Mouse (Mus musculus) neural tube, embryonic 14.5 days (tissue): ENCODE results near the gene Tcaim. TPM values are rescaled to one million over a fixed set of nuclear protein-coding genes. Genes with fewer than 3 reads are reported as not detected.

Experiments
- ATAC-seq: fragments of 200-750 bp; cut with Nextera tagmentation; 2 replicates; pipeline ENCODE4 v1.8.0; 2017; ENCODE audit warnings: low read depth, mild to moderate bottlenecking, moderate TSS enrichment, moderate library complexity
- H3K27ac ChIP-seq: fragments of 300-500 bp; sonication (generic); 2 replicates; pipeline ENCODE4 v1.5.1; 2014; ENCODE audit warnings: low read depth, mild to moderate bottlenecking, control low read depth, low read length, moderate library complexity, mixed read lengths
- H3K27me3 ChIP-seq: fragments of 300-500 bp; sonication (generic); 2 replicates; pipeline ENCODE4 v1.6.1; 2014; ENCODE audit warnings: low read length; ENCODE audit not compliant: control insufficient read depth, insufficient read depth
- H3K36me3 ChIP-seq: fragments of 300-500 bp; sonication (generic); 2 replicates; pipeline ENCODE4 v1.6.1; 2014; ENCODE audit warnings: low read length, mixed read lengths; ENCODE audit not compliant: control insufficient read depth, insufficient read depth
- H3K4me1 ChIP-seq: fragments of 300-500 bp; sonication (generic); 2 replicates; pipeline ENCODE4 v1.6.1; 2014; ENCODE audit warnings: low read length; ENCODE audit not compliant: control insufficient read depth, insufficient read depth
- H3K4me2 ChIP-seq: fragments of 300-500 bp; sonication (generic); 2 replicates; pipeline ENCODE4 v1.6.1; 2014; ENCODE audit warnings: mild to moderate bottlenecking, low read depth, low read length, control low read depth
- H3K4me3 ChIP-seq: fragments of 300-500 bp; sonication (generic); 2 replicates; pipeline ENCODE4 v1.5.1; 2014; ENCODE audit warnings: low read depth, low read length, control low read depth, mixed read lengths
- H3K9ac ChIP-seq: fragments of 300-500 bp; sonication (generic); replicated peaks from 2 replicates; pipeline ENCODE4 v1.6.1; 2014; ENCODE audit warnings: low read depth, mild to moderate bottlenecking, control low read depth, low read length, mixed read lengths
- H3K9me3 ChIP-seq: fragments of 300-500 bp; sonication (generic); 2 replicates; pipeline ENCODE4 v1.6.1; 2016; ENCODE audit warnings: low read length; ENCODE audit not compliant: control insufficient read depth
- WGBS: fragments of 180-500 bp; shearing (Covaris S2); extraction: QIAGEN DNeasy Blood & Tissue Kit; methylation state at CpG from one replicate; pipeline ENCODE4 v1.1.7; 2014; 5-methylcytosine and 5-hydroxymethylcytosine counted together
- polyA plus RNA-seq: library from polyadenylated mRNA; unstranded; fragments of >200 nt; fragmentation: Nextera tagmentation; extraction: Ambion mirVana; gene quantifications from 2 replicates; pipeline ENCODE4 v1.2.1, GENCODE M21; 2014

Tcaim gene
- 9.8 and 12.1 TPM in 2 replicates for polyA plus RNA-seq

DNA sequence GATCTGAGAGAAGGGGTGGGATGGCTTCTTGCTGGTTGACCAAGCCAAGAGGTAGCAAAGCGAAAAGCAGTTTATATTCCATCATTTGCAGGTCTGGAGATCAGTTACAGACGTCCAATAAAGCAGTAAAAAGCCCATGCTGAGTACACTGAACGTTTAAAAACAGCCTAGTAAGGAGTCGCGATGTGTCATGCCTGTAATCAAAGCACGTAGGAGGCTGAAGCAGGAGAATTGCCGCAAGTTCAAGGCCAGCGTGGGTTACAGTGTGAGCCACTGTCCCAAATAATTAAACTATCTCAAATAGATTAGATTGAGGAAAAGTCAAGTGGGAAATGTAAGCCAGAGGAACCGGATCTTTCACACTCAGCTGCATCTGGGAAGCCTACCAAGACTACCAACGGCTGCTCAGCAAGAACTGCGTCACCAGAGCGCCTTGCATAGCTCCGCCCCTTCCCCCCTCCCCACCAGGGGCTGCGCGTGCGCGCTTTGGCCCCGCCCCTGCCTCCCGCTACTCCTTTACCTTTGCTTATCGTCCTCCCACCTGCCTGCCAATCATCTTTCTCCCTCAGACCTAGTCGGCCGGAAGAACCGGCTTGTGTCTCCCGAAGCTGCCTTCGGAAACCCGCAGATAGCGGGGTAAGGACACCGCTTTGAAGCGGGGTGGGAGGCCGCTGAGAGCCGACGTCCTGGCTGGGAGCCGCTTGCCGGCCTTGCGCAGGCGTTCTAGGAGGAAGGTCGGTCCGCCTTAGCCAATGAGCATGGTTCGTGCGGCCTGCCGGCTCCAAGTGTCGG, at the start of gene Tcaim:
Tcaim (plus strand) TSS at position 487 of the 792 bp plus-strand sequence.
- 7% methylated on average over 42 of the region's 42 CpGs for WGBS
- Histone ChIP-seq H3K9ac (peak within 1 kb of the TSS; percentile 82), H3K4me1 (peaks cover 5% of the 10 kb centered on the region; the same call in 1 of the 2 replicates), H3K9me3 (no peaks in the 10 kb centered on the region), H3K4me2 (peak within 1 kb of the TSS; percentile 88), H3K27ac (peak within 1 kb of the TSS; percentile 94), H3K36me3 (no peaks in the 10 kb centered on the region), H3K27me3 (no peaks in the 10 kb centered on the region), H3K4me3 (peak within 1 kb of the TSS; percentile 69)
- ATAC-seq = peak; percentile 98

DNA sequence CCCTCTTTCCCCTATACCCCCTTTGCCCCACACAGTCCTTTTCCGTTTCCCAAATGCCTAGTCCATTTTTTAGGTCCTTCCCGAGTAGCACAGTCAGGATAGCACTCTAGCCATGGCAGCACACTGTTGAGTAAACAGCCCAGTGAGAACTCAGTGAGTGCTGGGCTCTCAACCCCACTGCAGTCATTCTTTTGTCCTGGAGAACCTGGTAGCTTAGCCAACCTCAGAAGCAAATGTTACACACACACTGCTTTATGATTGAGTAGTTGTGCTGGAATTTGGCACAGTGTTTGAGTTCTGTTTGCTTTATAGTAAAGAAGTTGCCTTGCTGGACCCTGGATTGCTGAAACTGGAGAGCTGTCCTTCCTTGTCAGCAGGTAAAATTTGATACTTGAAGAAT, 47.7 kb upstream of the Tcaim start:
- H3K27ac ChIP-seq = no peak overlapping the region
- H3K36me3 ChIP-seq = no peaks in the 10 kb centered on the region
- no peaks in the 10 kb centered on the region for H3K4me1 ChIP-seq
- WGBS = 50% methylated on average over 2 of the region's 2 CpGs
- no peak overlapping the region for H3K4me3 ChIP-seq
- H3K27me3 ChIP-seq = no peaks in the 10 kb centered on the region
- ATAC-seq = no peak
- H3K9ac ChIP-seq = no peak overlapping the region
- H3K4me2 ChIP-seq = no peak overlapping the region
- H3K9me3 ChIP-seq = no peaks in the 10 kb centered on the region

DNA sequence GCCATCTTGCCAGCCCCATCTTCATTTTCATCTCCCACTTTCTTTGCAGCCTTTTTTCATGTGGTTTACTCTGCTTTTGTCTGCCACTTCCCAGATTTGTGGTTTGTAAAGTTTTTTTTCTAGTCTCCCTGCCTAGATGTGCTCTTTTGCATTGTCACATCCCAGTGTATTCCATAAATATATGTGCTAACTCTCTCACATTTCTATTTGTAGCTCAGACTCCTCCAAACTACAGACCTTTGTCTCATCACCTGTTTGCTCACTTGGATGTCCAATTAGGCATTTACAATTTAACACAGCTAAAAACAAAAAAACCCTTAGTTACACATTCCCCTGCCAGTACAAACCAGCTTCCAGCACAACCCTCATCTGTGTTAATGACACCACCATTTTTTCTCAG, 45.2 kb upstream of the Tcaim start:
- H3K36me3 ChIP-seq = no peaks in the 10 kb centered on the region
- H3K9ac ChIP-seq = no peak overlapping the region

DNA sequence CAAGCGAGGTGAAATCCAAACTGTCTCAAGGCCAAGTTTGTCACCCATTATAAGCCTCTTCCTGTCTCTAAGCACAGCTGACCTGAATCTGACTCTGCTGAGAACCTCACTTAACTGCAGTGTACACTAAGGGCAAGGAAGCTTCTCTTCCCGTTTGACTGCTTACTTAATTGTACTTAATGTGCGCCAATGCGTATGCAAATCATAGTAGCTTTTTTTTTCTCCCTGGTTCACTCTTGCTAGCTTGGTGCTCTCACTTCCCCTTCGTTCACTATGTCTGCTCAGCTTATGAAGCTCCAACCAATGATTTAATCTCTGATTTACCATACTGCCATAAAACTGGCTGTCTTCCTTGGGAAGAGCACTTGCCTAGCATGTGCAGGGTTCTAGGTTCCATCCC, 20.1 kb upstream of the Tcaim start:
- no peaks in the 10 kb centered on the region for H3K36me3 ChIP-seq

More for the DNA sequence above, 45.2 kb upstream of the Tcaim start:
- Histone ChIP-seq H3K4me1 (no peaks in the 10 kb centered on the region), H3K4me2 (no peak overlapping the region), H3K27ac (no peak overlapping the region), H3K4me3 (no peak overlapping the region), H3K9me3 (no peaks in the 10 kb centered on the region), H3K27me3 (no peaks in the 10 kb centered on the region)
- no peak for ATAC-seq

DNA sequence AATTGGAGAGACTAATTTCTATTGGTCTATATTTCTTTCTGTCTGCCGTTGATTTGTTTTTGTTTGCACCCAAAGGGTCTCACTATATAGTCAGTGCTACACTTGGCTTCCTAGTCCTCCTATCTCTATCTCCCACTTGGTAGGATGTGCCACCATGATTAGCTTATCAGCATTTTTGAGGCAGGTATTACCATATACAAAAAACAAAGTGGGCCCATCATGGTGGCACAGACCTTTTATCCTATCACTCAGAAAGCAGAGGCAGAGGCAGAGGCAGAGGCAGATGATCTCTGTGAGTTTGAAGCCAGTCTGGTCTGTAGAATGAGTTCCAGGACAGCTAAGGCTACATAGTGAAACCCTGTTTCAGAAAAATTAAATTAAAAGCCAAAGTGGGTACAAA, 18.8 kb upstream of the Tcaim start:
- WGBS = 89% methylated on average over 1 of the region's 1 CpGs
- Histone ChIP-seq H3K9ac (no peak overlapping the region), H3K27me3 (no peaks in the 10 kb centered on the region), H3K9me3 (no peaks in the 10 kb centered on the region), H3K4me3 (no peak overlapping the region), H3K36me3 (no peaks in the 10 kb centered on the region), H3K4me1 (no peaks in the 10 kb centered on the region), H3K27ac (no peak overlapping the region), H3K4me2 (no peak overlapping the region)
- no peak for ATAC-seq

More for the DNA sequence above, 20.1 kb upstream of the Tcaim start:
- Histone ChIP-seq H3K4me3 (no peak overlapping the region), H3K9me3 (no peaks in the 10 kb centered on the region), H3K4me1 (no peaks in the 10 kb centered on the region), H3K9ac (no peak overlapping the region), H3K27me3 (no peaks in the 10 kb centered on the region), H3K27ac (no peak overlapping the region), H3K4me2 (no peak overlapping the region)
- 83% methylated on average over 5 of the region's 5 CpGs for WGBS
- no peak for ATAC-seq

DNA sequence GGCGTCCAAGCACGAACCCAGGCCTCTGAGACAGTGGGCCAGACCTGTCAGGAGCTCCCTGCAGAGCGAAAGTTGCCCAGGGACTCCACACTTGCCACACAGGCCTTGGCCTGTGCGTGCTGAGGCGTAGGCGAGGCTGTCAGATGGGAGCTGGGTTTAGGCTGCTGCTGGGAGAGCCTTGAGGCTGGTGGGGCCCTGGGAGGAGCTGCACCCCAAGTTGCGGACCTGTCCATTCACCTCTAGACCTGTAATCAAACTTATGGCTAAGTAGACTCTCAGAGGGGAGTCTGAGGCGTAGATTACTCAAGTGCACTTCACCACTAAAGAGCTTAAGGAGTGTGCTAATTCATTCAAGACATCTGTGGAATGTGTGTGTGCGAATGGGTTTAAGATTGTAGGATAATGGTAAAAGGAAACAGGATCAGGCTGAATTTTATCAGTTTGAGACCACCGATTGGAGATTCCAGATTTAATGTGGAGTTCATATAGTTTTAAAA, 554 bp downstream of the Tcaim start:
- H3K27ac ChIP-seq = peak overlapping the region; percentile 94
- peak overlapping the region; percentile 88 for H3K4me2 ChIP-seq
- peaks cover 5% of the 10 kb centered on the region; the same call in 1 of the 2 replicates for H3K4me1 ChIP-seq
- no peaks in the 10 kb centered on the region for H3K9me3 ChIP-seq
- H3K4me3 ChIP-seq = peak overlapping the region; percentile 69
- no peaks in the 10 kb centered on the region for H3K36me3 ChIP-seq
- no peak for ATAC-seq
- 19% methylated on average over 10 of the region's 10 CpGs for WGBS
- peak overlapping the region; percentile 82 for H3K9ac ChIP-seq
- H3K27me3 ChIP-seq = no peaks in the 10 kb centered on the region

DNA sequence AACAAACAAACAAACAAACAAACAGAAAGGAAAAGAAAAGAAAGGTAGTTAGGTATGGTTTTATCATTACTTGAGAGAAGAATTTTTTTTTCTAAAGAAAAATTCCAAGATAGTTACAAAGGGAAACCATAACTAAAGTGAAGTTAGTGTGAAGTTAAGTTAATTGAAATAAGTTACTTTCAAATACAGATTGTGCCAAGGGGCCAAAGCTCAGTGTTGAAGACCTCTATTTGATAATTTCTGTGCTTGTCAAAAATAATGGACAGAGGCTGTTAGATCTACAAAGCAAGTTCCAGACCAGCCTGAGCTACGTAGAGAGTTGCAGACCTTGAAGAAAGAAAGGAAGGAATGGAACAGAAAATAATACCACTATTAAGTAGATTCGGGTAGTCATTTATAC, 1.8 kb downstream of the Tcaim start:
- peaks cover 5% of the 10 kb centered on the region; the same call in 1 of the 2 replicates for H3K4me1 ChIP-seq
- H3K4me3 ChIP-seq = no peak overlapping the region
- H3K36me3 ChIP-seq = 0 out of 2 replicates have a peak, but pooled peaks cover 5% of the 10 kb centered on the region
- no peaks in the 10 kb centered on the region for H3K27me3 ChIP-seq
- no peak overlapping the region for H3K9ac ChIP-seq
- no peak for ATAC-seq
- 97% methylated on average over 2 of the region's 2 CpGs for WGBS
- no peaks in the 10 kb centered on the region for H3K9me3 ChIP-seq
- no peak overlapping the region for H3K4me2 ChIP-seq
- no peak overlapping the region for H3K27ac ChIP-seq

DNA sequence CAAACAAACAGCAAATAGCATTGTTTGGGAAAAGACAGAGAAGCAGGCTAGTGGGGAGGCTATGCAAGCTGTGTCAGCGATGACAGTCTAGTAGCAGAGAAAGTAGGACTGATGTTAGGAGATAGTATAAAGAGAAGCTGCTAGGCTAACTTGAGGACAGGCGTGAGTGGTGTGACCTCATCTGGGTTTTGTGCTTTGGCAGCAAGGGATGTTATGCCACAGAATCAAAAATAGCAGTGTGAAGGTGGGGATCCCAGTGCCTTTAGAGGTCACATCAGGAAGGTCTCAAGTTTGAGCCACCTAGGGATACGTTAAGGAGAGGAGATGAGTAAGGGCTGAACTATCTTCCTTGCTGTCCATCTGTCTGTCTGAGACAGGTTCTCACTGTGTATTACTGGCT, 4.9 kb downstream of the Tcaim start:
- H3K9ac ChIP-seq = no peak overlapping the region
- WGBS = 91% methylated on average over 3 of the region's 3 CpGs
- no peak overlapping the region for H3K4me2 ChIP-seq
- peaks cover 5% of the 10 kb centered on the region; the same call in 1 of the 2 replicates for H3K4me1 ChIP-seq
- no peak overlapping the region for H3K4me3 ChIP-seq
- ATAC-seq = no peak
- no peaks in the 10 kb centered on the region for H3K27me3 ChIP-seq
- peaks cover 8% of the 10 kb centered on the region; the same call in 1 of the 2 replicates for H3K36me3 ChIP-seq
- no peaks in the 10 kb centered on the region for H3K9me3 ChIP-seq
- no peak overlapping the region for H3K27ac ChIP-seq

DNA sequence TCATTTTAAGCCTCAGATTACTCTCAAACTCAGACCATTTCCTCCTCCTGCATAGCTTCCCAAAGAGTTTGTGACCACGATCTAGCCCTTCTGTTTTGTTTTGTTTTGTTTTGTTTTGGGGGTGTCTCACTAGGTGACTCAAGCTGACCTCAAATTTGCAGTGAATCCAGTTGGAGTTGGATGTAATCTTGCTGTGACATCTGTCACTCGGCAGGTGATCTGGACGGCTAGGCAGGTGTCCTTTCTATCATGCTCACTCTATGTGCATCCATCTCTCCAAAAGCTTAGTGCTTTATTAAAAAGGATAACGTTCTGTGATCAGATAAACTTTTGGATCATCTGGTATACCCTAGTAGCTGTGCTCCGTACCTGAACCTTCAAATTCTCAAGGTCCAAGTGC, 7.0 kb downstream of the Tcaim start:
- 90% methylated on average over 5 of the region's 5 CpGs for WGBS
- no peak overlapping the region for H3K4me3 ChIP-seq
- H3K9ac ChIP-seq = no peak overlapping the region
- no peaks in the 10 kb centered on the region for H3K4me1 ChIP-seq
- H3K4me2 ChIP-seq = no peak overlapping the region
- H3K36me3 ChIP-seq = peaks cover 11% of the 10 kb centered on the region
- H3K9me3 ChIP-seq = no peaks in the 10 kb centered on the region
- no peak for ATAC-seq
- no peak overlapping the region for H3K27ac ChIP-seq
- no peaks in the 10 kb centered on the region for H3K27me3 ChIP-seq
